Mouse (Mus musculus) midbrain, embryonic 12.5 days (tissue): Measurements from ENCODE around the gene Fam186b. TPM values are rescaled to one million over a fixed set of nuclear protein-coding genes. Genes with fewer than 3 reads are reported as not detected.
"Not testable (repeated sequence)": the region's sequence is repeated elsewhere in the genome, so short reads cannot be mapped to it uniquely, and the experiment has no call there.

Source experiments
- ATAC-seq: fragments of 200-750 bp; cut with Nextera tagmentation; 2 replicates; pipeline ENCODE4 v1.8.0; 2017; ENCODE audit warnings: low read depth, moderate TSS enrichment, moderate library complexity; ENCODE audit not compliant: low FRiP score
- H3K27ac ChIP-seq: fragments of 300-500 bp; sonication (generic); replicated peaks from 2 replicates; pipeline ENCODE4 v1.5.1; 2016; ENCODE audit warnings: mild to moderate bottlenecking
- H3K27me3 ChIP-seq: fragments of 300-500 bp; sonication (generic); 2 replicates; pipeline ENCODE4 v1.6.1; 2016; ENCODE audit warnings: mild to moderate bottlenecking
- H3K36me3 ChIP-seq: fragments of 300-500 bp; sonication (generic); 2 replicates; pipeline ENCODE4 v1.6.1; 2016
- H3K4me1 ChIP-seq: fragments of 300-500 bp; sonication (generic); 2 replicates; pipeline ENCODE4 v1.6.1; 2016
- H3K4me2 ChIP-seq: fragments of 300-500 bp; sonication (generic); replicated peaks from 2 replicates; pipeline ENCODE4 v1.6.1; 2016; ENCODE audit warnings: mild to moderate bottlenecking, moderate library complexity
- H3K4me3 ChIP-seq: fragments of 300-500 bp; sonication (generic); 2 replicates; pipeline ENCODE4 v1.5.1; 2016; ENCODE audit warnings: mild to moderate bottlenecking
- H3K9ac ChIP-seq: fragments of 300-500 bp; sonication (generic); replicated peaks from 2 replicates; pipeline ENCODE4 v1.6.1; 2016; ENCODE audit warnings: mild to moderate bottlenecking, moderate library complexity
- H3K9me3 ChIP-seq: fragments of 300-500 bp; sonication (generic); 2 replicates; pipeline ENCODE4 v1.6.1; 2016; ENCODE audit warnings: mild to moderate bottlenecking
- WGBS: fragments of 180-500 bp; shearing (Covaris S2); methylation state at CpG from one replicate; pipeline ENCODE4 v1.1.7; 2016; 5-methylcytosine and 5-hydroxymethylcytosine counted together
- polyA plus RNA-seq: library from polyadenylated mRNA; unstranded; fragments of >200 nt; fragmentation: Nextera tagmentation; extraction: Ambion mirVana; gene quantifications from 2 replicates; pipeline ENCODE4 v1.2.1, GENCODE M21; 2016

Fam186b gene
- polyA plus RNA-seq, 1 experiment from 2014 or later, result 0.22 TPM

DNA sequence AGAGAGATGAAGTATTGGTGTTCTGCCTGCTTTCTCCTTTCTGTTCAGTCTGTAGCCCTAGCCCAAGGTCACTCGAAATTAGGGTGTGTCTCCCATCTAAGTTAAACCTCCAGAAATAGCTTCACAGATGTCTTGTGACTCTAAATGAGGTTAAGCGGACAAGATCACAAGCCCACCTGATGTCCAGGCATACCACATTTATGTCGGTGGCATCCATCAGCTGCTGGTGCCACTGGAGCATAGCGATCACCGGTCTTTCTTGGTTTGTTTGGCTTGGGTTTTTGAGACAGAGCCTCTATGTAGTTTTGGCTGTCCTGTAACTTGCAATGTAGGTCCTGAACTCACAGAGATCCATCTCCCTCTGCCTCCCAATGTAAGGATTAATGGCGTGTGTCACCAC, 41.9 kb downstream of the Fam186b start:
- Histone ChIP-seq H3K4me2 (no peak overlapping the region), H3K36me3 (peaks cover 9% of the 10 kb centered on the region), H3K27ac (no peak overlapping the region), H3K4me1 (peaks cover 20% of the 10 kb centered on the region), H3K27me3 (peaks cover 5% of the 10 kb centered on the region), H3K4me3 (no peak overlapping the region), H3K9me3 (no peaks in the 10 kb centered on the region), H3K9ac (no peak overlapping the region)
- no peak for ATAC-seq
- 98% methylated on average over 6 of the region's 6 CpGs for WGBS

DNA sequence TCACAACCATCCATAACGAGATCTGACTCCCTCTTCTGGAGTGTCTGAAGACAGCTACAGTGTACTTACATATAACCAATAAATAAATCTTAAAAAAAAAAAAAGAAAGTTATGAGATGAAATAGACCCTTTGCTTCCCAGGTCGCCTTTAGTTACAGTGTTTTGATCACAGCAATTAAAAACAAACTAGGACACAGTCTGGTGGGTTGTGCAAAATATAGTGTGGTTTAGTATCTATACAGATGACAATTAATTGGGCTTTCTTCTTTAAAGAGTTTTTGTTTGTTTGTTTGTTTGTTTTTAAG, 42.6 kb downstream of the Fam186b start:
- not testable (repeated sequence) for H3K27me3 ChIP-seq, H3K4me3 ChIP-seq, ATAC-seq, H3K27ac ChIP-seq, H3K9ac ChIP-seq, H3K9me3 ChIP-seq
- WGBS, result 72% methylated on average over 2 of the region's 2 CpGs
- peak overlapping the region; percentile 92 for H3K4me2 ChIP-seq
- peaks cover 16% of the 10 kb centered on the region for H3K36me3 ChIP-seq
- H3K4me1 ChIP-seq, result peaks cover 20% of the 10 kb centered on the region

DNA sequence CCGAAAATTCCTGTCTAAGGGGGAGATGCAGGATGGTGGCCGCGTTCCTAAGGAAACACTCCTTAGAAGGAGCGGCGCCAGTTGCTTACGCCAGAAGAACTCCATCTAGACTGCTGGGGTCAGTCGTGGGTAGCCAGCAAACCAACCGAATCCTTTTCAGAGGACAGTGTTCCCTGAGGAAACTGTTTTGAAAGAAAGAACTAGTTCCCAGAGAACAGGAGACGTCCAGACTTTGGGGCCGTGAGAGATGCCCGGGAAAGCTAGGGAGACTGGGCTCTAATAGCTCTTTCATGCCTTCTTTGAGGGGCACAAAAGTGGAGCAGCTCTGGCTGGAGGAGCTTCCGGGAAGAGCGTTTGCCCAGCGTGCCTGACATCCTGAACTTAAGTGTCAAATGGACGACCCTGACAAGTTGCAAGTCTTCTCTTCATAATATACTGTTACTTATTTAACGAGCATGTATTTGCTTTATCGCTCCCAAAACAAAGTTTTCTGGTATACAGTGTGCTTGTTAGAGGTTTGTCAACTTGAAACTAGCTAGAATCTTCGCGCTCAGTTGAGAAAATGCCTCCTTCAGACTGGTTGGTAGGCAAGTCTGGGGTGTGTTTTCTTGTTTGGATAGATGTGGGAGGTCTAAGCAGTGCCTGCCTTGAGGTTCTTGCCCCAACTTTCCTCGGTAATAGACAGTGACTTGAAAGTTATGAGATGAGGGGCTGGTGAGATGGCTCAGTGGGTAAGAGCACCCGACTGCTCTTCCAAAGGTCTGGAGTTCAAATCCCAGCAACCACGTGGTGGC, 43.1 kb downstream of the Fam186b start:
- Histone ChIP-seq H3K4me3 (peak overlapping the region; percentile 62), H3K27me3 (peaks cover 5% of the 10 kb centered on the region), H3K27ac (peak overlapping the region; percentile 96), H3K4me2 (peak overlapping the region; percentile 92), H3K4me1 (peaks cover 20% of the 10 kb centered on the region), H3K36me3 (peaks cover 21% of the 10 kb centered on the region), H3K9ac (peak overlapping the region; percentile 72), H3K9me3 (no peaks in the 10 kb centered on the region)
- no peak for ATAC-seq
- 5% methylated on average over 22 of the region's 22 CpGs for WGBS

GRCm38 (mm10) chr15:99251626-99252380, 43.9 kb downstream of the Fam186b start, which contains the start of gene Mcrs1:
Mcrs1 (minus strand) TSS chr15:99251961.
- Histone ChIP-seq H3K27me3 (peaks cover 5% of the 10 kb centered on the region), H3K27ac (peak within 1 kb of the TSS; percentile 96), H3K9me3 (no peaks in the 10 kb centered on the region), H3K4me2 (peak within 1 kb of the TSS; percentile 92), H3K4me1 (peaks cover 20% of the 10 kb centered on the region), H3K36me3 (peaks cover 29% of the 10 kb centered on the region), H3K4me3 (peak within 1 kb of the TSS; percentile 62), H3K9ac (peak within 1 kb of the TSS; percentile 72)
- WGBS, result under 1% methylated on average over 52 of the region's 52 CpGs
- ATAC-seq, result peak; percentile 91

GRCm38 (mm10) chr15:99251111-99251510, 44.6 kb downstream of the Fam186b start:
- peak; percentile 44 for ATAC-seq

DNA sequence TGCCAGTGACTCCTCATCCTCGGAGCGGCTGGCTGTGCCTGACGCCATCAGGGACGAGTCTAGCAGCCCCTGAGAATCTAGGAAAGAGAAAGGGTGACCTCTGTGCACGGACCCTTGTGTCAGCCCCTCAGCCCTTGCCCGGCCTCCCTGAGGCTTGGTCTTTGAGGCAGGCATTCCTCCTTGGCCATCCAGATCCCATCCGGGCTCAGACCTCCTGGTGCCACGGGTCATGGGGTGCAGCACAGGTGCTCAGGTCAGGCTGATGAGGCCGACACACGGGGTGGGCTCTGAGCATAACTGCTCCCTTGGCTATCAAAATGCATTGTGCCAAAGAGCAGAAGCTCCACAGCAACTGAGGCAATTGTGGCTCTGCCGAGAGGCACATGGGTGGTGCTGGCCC, 45.8 kb downstream of the Fam186b start:
- H3K4me1 ChIP-seq, result peaks cover 20% of the 10 kb centered on the region
- ATAC-seq, result no peak
- no peak overlapping the region for H3K27ac ChIP-seq
- H3K27me3 ChIP-seq, result no peaks in the 10 kb centered on the region
- WGBS, result 89% methylated on average over 11 of the region's 11 CpGs
- no peak overlapping the region for H3K9ac ChIP-seq
- H3K4me3 ChIP-seq, result no peak overlapping the region
- H3K9me3 ChIP-seq, result no peaks in the 10 kb centered on the region
- H3K36me3 ChIP-seq, result peaks cover 46% of the 10 kb centered on the region
- H3K4me2 ChIP-seq, result no peak overlapping the region; the same call in 1 of the 2 replicates

More at GRCm38 (mm10) chr15:99251111-99251510, 44.6 kb downstream of the Fam186b start:
- Histone ChIP-seq H3K4me1 (peaks cover 20% of the 10 kb centered on the region), H3K4me2 (peak overlapping the region; percentile 92), H3K36me3 (peaks cover 36% of the 10 kb centered on the region), H3K4me3 (peak overlapping the region; percentile 62), H3K9ac (peak overlapping the region; percentile 66)
- H3K27me3 ChIP-seq, H3K27ac ChIP-seq, H3K9me3 ChIP-seq: not testable (repeated sequence)
- WGBS, result under 1% methylated on average over 14 of the region's 15 CpGs

GRCm38 (mm10) chr15:99248972-99249371, 46.7 kb downstream of the Fam186b start:
- H3K4me3 ChIP-seq, result no peak overlapping the region
- no peak overlapping the region for H3K27ac ChIP-seq
- peaks cover 56% of the 10 kb centered on the region for H3K36me3 ChIP-seq
- H3K9me3 ChIP-seq, result no peaks in the 10 kb centered on the region
- no peak for ATAC-seq
- no peak overlapping the region for H3K4me2 ChIP-seq
- 82% methylated on average over 9 of the region's 9 CpGs for WGBS
- H3K27me3 ChIP-seq, result no peaks in the 10 kb centered on the region
- H3K4me1 ChIP-seq, result peaks cover 20% of the 10 kb centered on the region
- H3K9ac ChIP-seq, result no peak overlapping the region

GRCm38 (mm10) chr15:99246736-99247135, 49.0 kb downstream of the Fam186b start:
- H3K4me3 ChIP-seq, ATAC-seq, H3K27ac ChIP-seq, H3K9ac ChIP-seq, H3K27me3 ChIP-seq, H3K4me2 ChIP-seq, H3K9me3 ChIP-seq: not testable (repeated sequence)
- H3K36me3 ChIP-seq, result peaks cover 77% of the 10 kb centered on the region
- WGBS, result 93% methylated on average over 6 of the region's 6 CpGs
- peaks cover 10% of the 10 kb centered on the region for H3K4me1 ChIP-seq

DNA sequence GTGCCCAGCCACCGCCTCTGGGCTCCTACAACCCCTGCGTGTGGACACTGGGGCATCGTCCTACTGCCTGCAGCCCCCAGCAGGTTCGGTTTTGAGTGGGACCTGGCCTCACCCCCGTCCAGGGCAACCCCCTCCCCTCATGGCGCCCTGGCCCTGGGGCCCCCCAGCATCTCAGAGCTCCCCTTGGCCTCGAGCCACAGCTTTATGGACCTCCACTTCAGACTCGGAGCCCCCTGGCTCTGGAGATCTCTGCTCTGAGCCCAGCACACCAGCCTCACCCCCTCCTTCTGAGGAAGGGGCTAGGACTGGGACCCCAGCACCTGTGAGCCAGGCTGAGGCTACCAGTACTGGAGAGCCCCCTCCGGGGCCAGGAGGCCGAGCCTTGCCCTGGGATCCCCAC, 53.6 kb downstream of the Fam186b start:
- Histone ChIP-seq H3K9me3 (no peaks in the 10 kb centered on the region), H3K36me3 (peaks cover 63% of the 10 kb centered on the region), H3K9ac (no peak overlapping the region), H3K4me1 (no peaks in the 10 kb centered on the region), H3K27ac (no peak overlapping the region), H3K4me3 (no peak overlapping the region), H3K4me2 (no peak overlapping the region), H3K27me3 (no peaks in the 10 kb centered on the region)
- ATAC-seq, result no peak
- 95% methylated on average over 9 of the region's 10 CpGs for WGBS

- Histone ChIP-seq H3K27me3 (no peaks in the 10 kb centered on the region), H3K4me2 (no peak overlapping the region), H3K4me1 (no peaks in the 10 kb centered on the region), H3K4me3 (no peak overlapping the region), H3K27ac (no peak overlapping the region), H3K9me3 (no peaks in the 10 kb centered on the region), H3K36me3 (peaks cover 55% of the 10 kb centered on the region), H3K9ac (no peak overlapping the region)
- ATAC-seq, result no peak
- WGBS, result 68% methylated on average over 4 of the region's 4 CpGs
Observed at GRCm38 (mm10) chr15:99241249-99241648, 54.4 kb downstream of the Fam186b start.

DNA sequence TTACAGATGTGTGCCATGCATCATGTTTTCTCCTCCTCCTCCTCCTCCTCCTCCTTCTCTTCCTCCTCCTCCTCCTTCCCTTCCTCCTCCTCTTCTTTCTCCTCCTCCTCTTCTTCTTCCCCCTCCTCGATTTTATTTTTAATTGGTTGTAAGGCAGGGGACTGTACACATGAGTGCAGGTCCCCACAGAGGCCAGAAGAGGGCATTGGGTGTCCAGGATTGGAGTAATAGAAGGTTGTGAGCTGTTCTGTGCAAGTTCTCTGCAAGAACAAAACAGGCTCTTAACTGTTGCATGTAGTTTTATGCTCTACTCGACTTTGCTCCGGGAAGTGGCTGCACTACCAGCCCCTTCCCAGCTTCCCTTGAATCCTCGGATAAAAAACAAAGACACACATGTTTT, 55.6 kb downstream of the Fam186b start:
- no peak for ATAC-seq
- no peak overlapping the region for H3K9ac ChIP-seq
- no peaks in the 10 kb centered on the region for H3K4me1 ChIP-seq
- no peak overlapping the region for H3K27ac ChIP-seq
- no peaks in the 10 kb centered on the region for H3K9me3 ChIP-seq
- 74% methylated on average over 4 of the region's 4 CpGs for WGBS
- no peak overlapping the region for H3K4me2 ChIP-seq
- no peaks in the 10 kb centered on the region for H3K27me3 ChIP-seq
- H3K4me3 ChIP-seq, result no peak overlapping the region
- peaks cover 46% of the 10 kb centered on the region for H3K36me3 ChIP-seq

DNA sequence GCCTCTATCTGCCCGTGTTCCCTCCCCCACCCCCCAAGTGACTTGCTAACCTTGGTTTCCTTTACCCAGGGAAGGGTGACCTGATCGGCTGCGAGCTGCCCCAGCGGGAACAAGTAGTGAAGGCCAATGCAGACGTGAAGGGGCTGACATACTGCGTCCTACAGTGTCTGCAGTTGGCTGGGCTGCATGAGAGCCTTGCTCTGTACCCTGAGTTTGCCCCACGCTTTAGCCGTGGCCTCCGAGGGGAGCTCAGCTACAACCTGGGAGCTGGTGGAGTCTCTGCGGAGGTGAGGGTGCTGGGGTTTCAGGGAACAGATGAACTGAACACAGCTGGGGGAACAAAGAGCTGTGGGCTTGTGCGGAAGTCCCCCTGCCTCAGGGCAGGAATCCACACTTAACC, 57.7 kb downstream of the Fam186b start:
- H3K4me2 ChIP-seq, result no peak overlapping the region
- peaks cover 24% of the 10 kb centered on the region for H3K36me3 ChIP-seq
- peaks cover 19% of the 10 kb centered on the region for H3K27me3 ChIP-seq
- H3K4me1 ChIP-seq, result no peaks in the 10 kb centered on the region
- no peak overlapping the region for H3K9ac ChIP-seq
- no peak overlapping the region for H3K4me3 ChIP-seq
- no peaks in the 10 kb centered on the region for H3K9me3 ChIP-seq
- 66% methylated on average over 11 of the region's 11 CpGs for WGBS
- no peak overlapping the region for H3K27ac ChIP-seq
- ATAC-seq, result no peak
